Mouse (Mus musculus): ENCODE results near the gene Srp14. TPM values are rescaled to one million over a fixed set of nuclear protein-coding genes. Genes with fewer than 3 reads are reported as not detected.

Gene Srp14
- polyA plus RNA-seq, 2 experiments = 165 to 229 TPM

GRCm38 (mm10) chr2:118464450-118464849 lies 15.1 kb downstream of the Srp14 start:
- no peak for ATAC-seq (ENCODE audit: low FRiP score, low read depth)
- H3K4me2 ChIP-seq (replicated peaks; ENCODE audit: low read depth, low read length, severe bottlenecking) = no peak overlapping the region
- H3K4me3 ChIP-seq (replicated peaks; ENCODE audit: low read length) = no peak overlapping the region
- H3K36me3 ChIP-seq (ENCODE audit: control insufficient read depth, insufficient read depth, low read length) = peaks cover 84% of the 10 kb centered on the region
- H3K27me3 ChIP-seq (ENCODE audit: control insufficient read depth, insufficient read depth, low read length) = no peaks in the 10 kb centered on the region
- H3K4me1 ChIP-seq (ENCODE audit: control insufficient read depth, insufficient read depth, low read length) = no peaks in the 10 kb centered on the region
- no peak for TF ChIP-seq POLR2A (IDR thresholded peaks at IDR 0.05; ENCODE audit: borderline replicate concordance, extremely low read depth, insufficient read depth, insufficient read length)
- no peaks in the 10 kb centered on the region for H3K9me3 ChIP-seq (ENCODE audit: control insufficient read depth, low read length)
- DNase-seq (ENCODE audit: low spot score) = peak; percentile 22
- no peak overlapping the region for H3K27ac ChIP-seq (replicated peaks; ENCODE audit: low read depth, low read length)
- no peak overlapping the region for H3K9ac ChIP-seq (ENCODE audit: low read depth, low read length, severe bottlenecking)
- WGBS = 72% methylated on average over 3 of the region's 3 CpGs

GRCm38 (mm10) chr2:118463480-118463879 lies 16.0 kb downstream of the Srp14 start:
- ATAC-seq (ENCODE audit: low FRiP score, low read depth) = no peak

GRCm38 (mm10) chr2:118461480-118462165 lies 17.9 kb downstream of the Srp14 start:
- peak; percentile 30 for DNase-seq (ENCODE audit: low spot score)

More at GRCm38 (mm10) chr2:118463480-118463879, 16.0 kb downstream of the Srp14 start:
- no peaks in the 10 kb centered on the region for H3K27me3 ChIP-seq (ENCODE audit: control insufficient read depth, insufficient read depth, low read length)
- H3K4me2 ChIP-seq (replicated peaks; ENCODE audit: low read depth, low read length, severe bottlenecking) = no peak overlapping the region
- no peak overlapping the region for H3K4me3 ChIP-seq (replicated peaks; ENCODE audit: low read length)
- WGBS = 67% methylated on average over 5 of the region's 5 CpGs
- DNase-seq (ENCODE audit: low spot score) = no peak
- no peaks in the 10 kb centered on the region for H3K9me3 ChIP-seq (ENCODE audit: control insufficient read depth, low read length)
- H3K4me1 ChIP-seq (ENCODE audit: control insufficient read depth, insufficient read depth, low read length) = no peaks in the 10 kb centered on the region
- no peak overlapping the region for H3K9ac ChIP-seq (ENCODE audit: low read depth, low read length, severe bottlenecking)
- TF ChIP-seq POLR2A (IDR thresholded peaks at IDR 0.05; ENCODE audit: borderline replicate concordance, extremely low read depth, insufficient read depth, insufficient read length) = no peak
- H3K27ac ChIP-seq (replicated peaks; ENCODE audit: low read depth, low read length) = no peak overlapping the region
- peaks cover 75% of the 10 kb centered on the region for H3K36me3 ChIP-seq (ENCODE audit: control insufficient read depth, insufficient read depth, low read length)

GRCm38 (mm10) chr2:118457463-118458261 lies 21.8 kb downstream of the Srp14 start:
- no peak overlapping the region for H3K4me2 ChIP-seq (replicated peaks; ENCODE audit: low read depth, low read length, severe bottlenecking)
- WGBS = 81% methylated on average over 13 of the region's 13 CpGs
- ATAC-seq (ENCODE audit: low FRiP score, low read depth) (no peak), DNase-seq (ENCODE audit: low spot score) (no peak)
- no peak for TF ChIP-seq POLR2A (IDR thresholded peaks at IDR 0.05; ENCODE audit: borderline replicate concordance, extremely low read depth, insufficient read depth, insufficient read length)
- H3K9me3 ChIP-seq (ENCODE audit: control insufficient read depth, low read length) = no peaks in the 10 kb centered on the region
- H3K4me3 ChIP-seq (replicated peaks; ENCODE audit: low read length) = no peak overlapping the region
- peaks cover 46% of the 10 kb centered on the region for H3K36me3 ChIP-seq (ENCODE audit: control insufficient read depth, insufficient read depth, low read length)
- no peak overlapping the region for H3K27ac ChIP-seq (replicated peaks; ENCODE audit: low read depth, low read length)
- H3K4me1 ChIP-seq (ENCODE audit: control insufficient read depth, insufficient read depth, low read length) = no peaks in the 10 kb centered on the region
- H3K27me3 ChIP-seq (ENCODE audit: control insufficient read depth, insufficient read depth, low read length) = no peaks in the 10 kb centered on the region
- H3K9ac ChIP-seq (ENCODE audit: low read depth, low read length, severe bottlenecking) = no peak overlapping the region

More at GRCm38 (mm10) chr2:118461480-118462165, 17.9 kb downstream of the Srp14 start:
- peak; percentile 53 for ATAC-seq (ENCODE audit: low FRiP score, low read depth)
- H3K4me3 ChIP-seq (replicated peaks; ENCODE audit: low read length) = no peak overlapping the region
- H3K36me3 ChIP-seq (ENCODE audit: control insufficient read depth, insufficient read depth, low read length) = peaks cover 72% of the 10 kb centered on the region
- no peak for TF ChIP-seq POLR2A (IDR thresholded peaks at IDR 0.05; ENCODE audit: borderline replicate concordance, extremely low read depth, insufficient read depth, insufficient read length)
- WGBS = 43% methylated on average over 16 of the region's 16 CpGs
- no peaks in the 10 kb centered on the region for H3K4me1 ChIP-seq (ENCODE audit: control insufficient read depth, insufficient read depth, low read length)
- no peaks in the 10 kb centered on the region for H3K27me3 ChIP-seq (ENCODE audit: control insufficient read depth, insufficient read depth, low read length)
- no peak overlapping the region for H3K27ac ChIP-seq (replicated peaks; ENCODE audit: low read depth, low read length)
- H3K9me3 ChIP-seq (ENCODE audit: control insufficient read depth, low read length) = no peaks in the 10 kb centered on the region
- no peak overlapping the region for H3K4me2 ChIP-seq (replicated peaks; ENCODE audit: low read depth, low read length, severe bottlenecking)
- H3K9ac ChIP-seq (ENCODE audit: low read depth, low read length, severe bottlenecking) = no peak overlapping the region

- peaks cover 41% of the 10 kb centered on the region for H3K36me3 ChIP-seq (ENCODE audit: control insufficient read depth, insufficient read depth, low read length)
- no peak overlapping the region for H3K9ac ChIP-seq (ENCODE audit: low read depth, low read length, severe bottlenecking)
Observed at GRCm38 (mm10) chr2:118457029-118457428, 22.5 kb downstream of the Srp14 start.

More at GRCm38 (mm10) chr2:118457029-118457428, 22.5 kb downstream of the Srp14 start:
- no peak for TF ChIP-seq POLR2A (IDR thresholded peaks at IDR 0.05; ENCODE audit: borderline replicate concordance, extremely low read depth, insufficient read depth, insufficient read length)
- DNase-seq (ENCODE audit: low spot score) (no peak), ATAC-seq (ENCODE audit: low FRiP score, low read depth) (no peak)
- WGBS = 84% methylated on average over 3 of the region's 3 CpGs
- Histone ChIP-seq H3K27ac (replicated peaks; ENCODE audit: low read depth, low read length) (no peak overlapping the region), H3K4me2 (replicated peaks; ENCODE audit: low read depth, low read length, severe bottlenecking) (no peak overlapping the region), H3K9me3 (ENCODE audit: control insufficient read depth, low read length) (no peaks in the 10 kb centered on the region), H3K27me3 (ENCODE audit: control insufficient read depth, insufficient read depth, low read length) (no peaks in the 10 kb centered on the region), H3K4me1 (ENCODE audit: control insufficient read depth, insufficient read depth, low read length) (no peaks in the 10 kb centered on the region), H3K4me3 (replicated peaks; ENCODE audit: low read length) (no peak overlapping the region)

Data from limb, embryonic 14.5 days (tissue).